Mouse (Mus musculus) erythroblast, embryonic 14.5 days (primary cell): ENCODE measurements around the gene Cxcr4.

Experiments
- GATA1 ChIP-seq: IDR thresholded peaks from 2 replicates; pipeline ENCODE4 v1.6.1; 2012; ENCODE audit warnings: low read length, inconsistent platforms, mixed read lengths
- TAL1 ChIP-seq: IDR thresholded peaks from 3 replicates; pipeline ENCODE4 v1.6.1; 2012; ENCODE audit warnings: low read length, inconsistent platforms, mixed read lengths

DNA sequence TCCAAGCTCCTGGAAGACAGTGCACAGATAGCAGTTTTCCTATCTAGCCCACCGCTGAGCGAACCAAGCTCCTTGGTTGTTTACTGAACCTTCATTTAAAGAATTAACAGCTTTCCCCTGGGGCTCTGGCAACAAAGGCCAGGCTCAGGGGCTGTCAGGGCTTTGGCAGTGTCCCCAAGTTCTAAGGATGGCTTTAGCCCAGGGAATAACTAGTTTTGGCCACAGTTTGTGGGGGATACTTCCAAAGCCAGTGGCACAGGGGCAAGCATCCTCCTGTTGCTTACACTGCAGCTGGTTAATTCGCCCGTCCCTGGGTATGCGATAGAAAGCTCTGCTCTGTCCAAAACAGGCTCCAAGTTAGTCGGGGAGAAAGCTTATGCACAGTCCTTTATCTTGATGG, 3.4 kb upstream of the Cxcr4 start:
- TF ChIP-seq TAL1 (no peak), GATA1 (no peak)
